In the genomic region with DNA sequence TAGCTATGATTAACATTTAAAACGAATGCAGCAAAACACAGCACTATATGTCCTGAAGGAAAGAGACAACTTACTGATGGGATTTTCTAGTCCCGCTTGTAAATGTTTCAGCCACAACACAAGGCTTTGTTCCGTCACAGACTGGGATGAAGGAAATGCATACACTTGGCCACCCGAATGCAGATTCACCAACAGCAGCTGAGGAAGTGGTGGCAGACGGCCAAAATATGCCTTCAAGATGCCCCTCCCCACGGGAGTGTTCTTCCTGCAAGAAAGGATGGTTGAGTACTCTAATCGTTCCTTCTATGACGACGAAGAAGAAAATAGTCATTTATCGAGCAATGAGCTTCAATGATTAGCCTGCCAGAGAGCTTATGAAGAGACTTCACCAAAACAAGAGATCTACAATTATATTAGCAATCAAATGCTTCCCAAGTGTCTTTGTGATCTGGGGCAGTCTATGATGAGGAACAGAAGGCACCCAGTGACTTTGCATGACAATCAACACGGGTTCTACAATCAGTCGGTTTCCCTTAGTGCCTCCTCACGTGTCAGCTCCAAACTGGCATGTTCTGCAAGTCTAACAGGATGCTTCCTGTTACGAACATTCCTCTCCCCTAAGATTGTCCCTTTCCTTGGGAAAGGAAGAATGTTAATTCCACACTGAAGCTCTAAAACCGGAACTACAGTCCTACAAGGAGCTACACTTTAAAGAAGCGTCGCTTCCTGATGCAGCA, we compare ENCODE assay signal across 14 mouse cellular contexts.
DNase-seq lines count a peak whose midpoint lies in the region; ATAC-seq lines count a peak whose summit lies in the region.
"Had no signal": no experiment of that assay in that cellular context is flagged by ENCODE, and none has a peak within 500 bp of the region (broad histone marks: within the 10 kb centered on the region; RNA-seq: fewer than 3 reads in every experiment).

No protein-coding gene starts in this region.

- 70% methylated on average over 17 of the region's 17 CpGs for WGBS in forebrain, embryonic 13.5 days
- 85% methylated on average over 17 of the region's 17 CpGs for WGBS in forebrain, embryonic 12.5 days

- no peak overlapping the region for H3K9ac ChIP-seq in forebrain, embryonic 13.5 days
- no peak overlapping the region for H3K9ac ChIP-seq in forebrain, embryonic 12.5 days
- H3K9ac ChIP-seq: hindbrain, embryonic 13.5 days; limb, embryonic 15.5 days; midbrain, embryonic 13.5 days; neural tube, embryonic 13.5 days had no signal

- peaks cover 6% of the 10 kb centered on the region; the same call in 1 of the 2 replicates for H3K4me1 ChIP-seq in forebrain, embryonic 13.5 days
- no peaks in the 10 kb centered on the region for H3K4me1 ChIP-seq in forebrain, embryonic 12.5 days
- H3K4me1 ChIP-seq: limb, embryonic 15.5 days; midbrain, embryonic 13.5 days had no signal

- peaks cover 7% of the 10 kb centered on the region for H3K36me3 ChIP-seq in forebrain, embryonic 13.5 days (ENCODE audit: poor library complexity, severe bottlenecking)
- H3K36me3 ChIP-seq in forebrain, embryonic 12.5 days (replicated peaks) = 0 out of 2 replicates have a peak, but pooled peaks cover 5% of the 10 kb centered on the region
- H3K36me3 ChIP-seq: limb, embryonic 15.5 days had no signal

- ATAC-seq in forebrain, embryonic 13.5 days = peak; percentile 56
- ATAC-seq in forebrain, embryonic 12.5 days (ENCODE audit: low FRiP score) = no peak
- ATAC-seq: intestine, postnatal 0 days; midbrain, embryonic 13.5 days had no signal

- H3K9me3 ChIP-seq in forebrain, embryonic 13.5 days (replicated peaks) = no peaks in the 10 kb centered on the region
- no peaks in the 10 kb centered on the region for H3K9me3 ChIP-seq in forebrain, embryonic 12.5 days
- H3K9me3 ChIP-seq: hindbrain, embryonic 13.5 days; limb, embryonic 15.5 days; midbrain, embryonic 13.5 days; neural tube, embryonic 13.5 days had no signal

- no peaks in the 10 kb centered on the region for H3K27me3 ChIP-seq in forebrain, embryonic 13.5 days
- no peaks in the 10 kb centered on the region for H3K27me3 ChIP-seq in forebrain, embryonic 12.5 days
- H3K27me3 ChIP-seq: hindbrain, embryonic 13.5 days; limb, embryonic 15.5 days; midbrain, embryonic 13.5 days; neural tube, embryonic 13.5 days had no signal

- DNase-seq in layer of hippocampus, adult 11-12 months (ENCODE audit: low spot score) = peak; percentile 23
- DNase-seq in layer of hippocampus, adult 9-10 months (ENCODE audit: low spot score) = no peak
- DNase-seq in right cerebral cortex, postnatal 14 days = peak; percentile 37
- DNase-seq in right cerebral cortex, postnatal 36 days (ENCODE audit: low spot score in 2 of 2) = no peak
- peak; percentile 30 to 44 for DNase-seq in lung, postnatal 4 days
- DNase-seq in natural killer cell, adult 2 months (ENCODE audit: low spot score in 2 of 2) = no peak
- DNase-seq: cerebellum, adult 18-20 months had no signal

- no peak overlapping the region for H3K27ac ChIP-seq in forebrain, embryonic 13.5 days
- no peak overlapping the region for H3K27ac ChIP-seq in forebrain, embryonic 12.5 days
- H3K27ac ChIP-seq: hindbrain, embryonic 13.5 days; limb, embryonic 15.5 days; midbrain, embryonic 13.5 days; neural tube, embryonic 13.5 days had no signal

- no peak overlapping the region for H3K4me2 ChIP-seq in forebrain, embryonic 13.5 days
- H3K4me2 ChIP-seq in forebrain, embryonic 12.5 days = no peak overlapping the region
- H3K4me2 ChIP-seq: hindbrain, embryonic 13.5 days; limb, embryonic 15.5 days; midbrain, embryonic 13.5 days; neural tube, embryonic 13.5 days had no signal

- H3K4me3 ChIP-seq in forebrain, embryonic 13.5 days = no peak overlapping the region
- no peak overlapping the region for H3K4me3 ChIP-seq in forebrain, embryonic 12.5 days (replicated peaks)
- H3K4me3 ChIP-seq: hindbrain, embryonic 13.5 days; limb, embryonic 15.5 days; midbrain, embryonic 13.5 days; neural tube, embryonic 13.5 days had no signal

Comparison
In these comparisons a context has a peak if more than half of its experiments do, and no peak if none do; other contexts are left out.
1. DNase-seq: peak in layer of hippocampus, adult 11-12 months (single experiment), right cerebral cortex, postnatal 14 days (single experiment) and lung, postnatal 4 days (2 of 2); none in layer of hippocampus, adult 9-10 months (single experiment), right cerebral cortex, postnatal 36 days (0 of 2) and natural killer cell, adult 2 months (0 of 2).